Mouse (Mus musculus): ENCODE results near the gene Cacna2d3. TPM values are rescaled to one million over a fixed set of nuclear protein-coding genes. Genes with fewer than 3 reads are reported as not detected.

The Cacna2d3 gene
- polyA plus RNA-seq, 1 experiment from 2014 or later: 0.54 TPM

DNA sequence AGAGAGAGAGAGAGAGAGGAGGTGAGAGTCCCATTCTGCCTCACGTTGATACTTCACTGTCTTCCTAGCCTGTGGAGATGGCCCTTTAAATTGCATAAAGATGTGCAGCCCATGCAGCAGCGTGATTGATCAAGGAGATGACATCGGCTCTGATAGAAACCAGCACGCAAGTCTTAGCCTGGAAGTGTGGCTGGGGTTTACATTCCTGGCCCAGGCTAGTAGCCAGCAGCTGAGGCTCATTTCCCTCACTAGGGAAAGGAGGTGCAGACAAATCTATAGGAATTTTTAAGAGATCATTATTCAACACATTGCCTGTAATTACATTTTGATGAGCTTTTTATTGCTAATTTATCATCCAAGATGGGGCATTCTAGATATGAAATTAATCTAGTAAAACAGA is 635.1 kb downstream of the Cacna2d3 start:
- no peak for ATAC-seq (replicated peaks; ENCODE audit: extremely low read depth, insufficient read depth, low FRiP score)
- 33% methylated on average over 4 of the region's 4 CpGs for WGBS
- H3K27me3 ChIP-seq (ENCODE audit: control insufficient read depth, insufficient read depth, low read length): peaks cover 8% of the 10 kb centered on the region

GRCm38 (mm10) chr14:29085493-29086159 is 636.0 kb downstream of the Cacna2d3 start:
- Histone ChIP-seq H3K4me1 (ENCODE audit: control insufficient read depth, insufficient read depth, low read length) (no peaks in the 10 kb centered on the region), H3K4me3 (ENCODE audit: low read length) (no peak overlapping the region), H3K27me3 (ENCODE audit: control insufficient read depth, insufficient read depth, low read length) (peaks cover 5% of the 10 kb centered on the region), H3K36me3 (ENCODE audit: control insufficient read depth, insufficient read depth) (no peaks in the 10 kb centered on the region), H3K9ac (ENCODE audit: low read length) (no peak overlapping the region), H3K27ac (ENCODE audit: low read length) (no peak overlapping the region), H3K9me3 (replicated peaks; ENCODE audit: control insufficient read depth, low read length) (no peaks in the 10 kb centered on the region), H3K4me2 (ENCODE audit: low read depth, low read length) (no peak overlapping the region)
- no peak for ATAC-seq (replicated peaks; ENCODE audit: extremely low read depth, insufficient read depth, low FRiP score)
- 77% methylated on average over 7 of the region's 7 CpGs for WGBS

More for the DNA sequence above, 635.1 kb downstream of the Cacna2d3 start:
- H3K36me3 ChIP-seq (ENCODE audit: control insufficient read depth, insufficient read depth): no peaks in the 10 kb centered on the region
- no peak overlapping the region for H3K4me2 ChIP-seq (ENCODE audit: low read depth, low read length)
- H3K9me3 ChIP-seq (replicated peaks; ENCODE audit: control insufficient read depth, low read length): no peaks in the 10 kb centered on the region
- H3K4me1 ChIP-seq (ENCODE audit: control insufficient read depth, insufficient read depth, low read length): no peaks in the 10 kb centered on the region
- no peak overlapping the region for H3K4me3 ChIP-seq (ENCODE audit: low read length)
- no peak overlapping the region for H3K9ac ChIP-seq (ENCODE audit: low read length)
- H3K27ac ChIP-seq (ENCODE audit: low read length): no peak overlapping the region

DNA sequence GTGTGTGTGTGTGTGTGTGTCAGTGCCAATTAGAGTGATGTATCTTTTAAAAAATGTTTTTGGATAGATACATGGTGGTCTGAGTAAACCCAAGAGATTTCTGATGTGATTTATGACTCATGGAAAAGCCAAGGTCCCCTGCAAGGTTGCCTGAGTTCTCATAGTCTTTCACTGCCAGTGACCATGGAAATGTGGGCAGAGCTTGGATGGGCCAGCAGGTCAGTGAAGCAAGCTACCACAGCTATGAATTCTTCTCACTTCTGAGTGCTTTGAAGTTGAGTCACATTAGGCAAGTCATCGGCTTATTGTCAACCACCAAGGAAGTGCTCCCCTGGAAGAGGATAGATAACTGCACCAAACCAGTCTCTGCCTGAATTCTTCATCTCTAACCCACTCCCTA is 639.5 kb downstream of the Cacna2d3 start:
- no peak for ATAC-seq (replicated peaks; ENCODE audit: extremely low read depth, insufficient read depth, low FRiP score)
- no peak overlapping the region for H3K4me2 ChIP-seq (ENCODE audit: low read depth, low read length)
- no peaks in the 10 kb centered on the region for H3K4me1 ChIP-seq (ENCODE audit: control insufficient read depth, insufficient read depth, low read length)
- H3K36me3 ChIP-seq (ENCODE audit: control insufficient read depth, insufficient read depth): no peaks in the 10 kb centered on the region
- H3K9me3 ChIP-seq (replicated peaks; ENCODE audit: control insufficient read depth, low read length): no peaks in the 10 kb centered on the region
- no peak overlapping the region for H3K9ac ChIP-seq (ENCODE audit: low read length)
- no peak overlapping the region for H3K27ac ChIP-seq (ENCODE audit: low read length)
- no peaks in the 10 kb centered on the region; the same call in 1 of the 2 replicates for H3K27me3 ChIP-seq (ENCODE audit: control insufficient read depth, insufficient read depth, low read length)
- no peak overlapping the region for H3K4me3 ChIP-seq (ENCODE audit: low read length)
- WGBS: 71% methylated on average over 1 of the region's 1 CpGs

DNA sequence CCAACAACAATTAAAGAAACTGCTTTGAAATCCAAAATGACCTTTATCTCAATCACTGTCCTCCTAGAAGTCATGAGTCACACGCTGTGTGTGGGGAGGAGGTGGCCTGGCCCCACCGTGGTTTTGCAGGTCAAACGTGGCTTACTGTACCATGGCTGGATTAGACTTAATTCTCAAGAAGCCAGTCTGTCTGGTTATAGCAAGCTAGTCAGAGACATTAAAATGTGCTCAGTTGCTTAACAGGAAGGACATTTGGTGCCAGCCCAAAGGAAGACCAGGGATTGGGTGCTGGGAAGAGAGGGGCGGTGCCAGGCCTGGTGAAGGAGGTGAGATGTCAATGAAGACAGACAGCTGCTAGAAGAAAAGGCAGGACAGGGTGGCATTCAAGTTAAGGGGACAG is 641.0 kb downstream of the Cacna2d3 start:
- ATAC-seq (replicated peaks; ENCODE audit: extremely low read depth, insufficient read depth, low FRiP score): no peak
- Histone ChIP-seq H3K36me3 (ENCODE audit: control insufficient read depth, insufficient read depth) (no peaks in the 10 kb centered on the region), H3K4me3 (ENCODE audit: low read length) (no peak overlapping the region), H3K27me3 (ENCODE audit: control insufficient read depth, insufficient read depth, low read length) (no peaks in the 10 kb centered on the region), H3K9ac (ENCODE audit: low read length) (no peak overlapping the region), H3K4me1 (ENCODE audit: control insufficient read depth, insufficient read depth, low read length) (no peaks in the 10 kb centered on the region), H3K4me2 (ENCODE audit: low read depth, low read length) (no peak overlapping the region), H3K27ac (ENCODE audit: low read length) (no peak overlapping the region), H3K9me3 (replicated peaks; ENCODE audit: control insufficient read depth, low read length) (no peaks in the 10 kb centered on the region)
- WGBS: 66% methylated on average over 4 of the region's 4 CpGs

GRCm38 (mm10) chr14:29080228-29080627 is 641.4 kb downstream of the Cacna2d3 start:
- H3K9ac ChIP-seq (ENCODE audit: low read length): no peak overlapping the region
- H3K36me3 ChIP-seq (ENCODE audit: control insufficient read depth, insufficient read depth): no peaks in the 10 kb centered on the region
- no peak overlapping the region for H3K4me2 ChIP-seq (ENCODE audit: low read depth, low read length)
- H3K4me1 ChIP-seq (ENCODE audit: control insufficient read depth, insufficient read depth, low read length): no peaks in the 10 kb centered on the region
- H3K9me3 ChIP-seq (replicated peaks; ENCODE audit: control insufficient read depth, low read length): no peaks in the 10 kb centered on the region
- H3K27me3 ChIP-seq (ENCODE audit: control insufficient read depth, insufficient read depth, low read length): no peaks in the 10 kb centered on the region
- H3K4me3 ChIP-seq (ENCODE audit: low read length): no peak overlapping the region
- WGBS: 82% methylated on average over 4 of the region's 4 CpGs
- H3K27ac ChIP-seq (ENCODE audit: low read length): no peak overlapping the region
- no peak for ATAC-seq (replicated peaks; ENCODE audit: extremely low read depth, insufficient read depth, low FRiP score)

DNA sequence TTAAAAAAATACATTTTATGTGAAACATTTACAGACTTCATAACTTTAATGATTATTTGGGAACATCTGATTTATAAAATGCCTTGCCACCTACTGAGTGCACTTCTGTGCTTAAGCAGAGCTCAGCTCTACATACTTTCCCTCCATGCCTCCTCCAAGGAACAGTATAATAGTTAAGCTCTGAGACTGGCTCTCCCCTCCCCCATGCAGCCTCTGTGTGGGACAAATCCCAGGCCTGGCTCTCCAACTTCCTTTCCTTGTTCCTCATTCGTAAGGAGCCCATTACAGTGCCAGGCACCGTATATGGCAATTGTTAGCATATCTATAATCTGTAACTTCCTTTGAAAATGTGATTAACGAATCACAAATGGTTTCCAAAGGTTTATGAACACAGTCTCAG is 644.2 kb downstream of the Cacna2d3 start:
- Histone ChIP-seq H3K27ac (ENCODE audit: low read length) (no peak overlapping the region), H3K4me2 (ENCODE audit: low read depth, low read length) (no peak overlapping the region), H3K36me3 (ENCODE audit: control insufficient read depth, insufficient read depth) (no peaks in the 10 kb centered on the region), H3K27me3 (ENCODE audit: control insufficient read depth, insufficient read depth, low read length) (no peaks in the 10 kb centered on the region), H3K4me1 (ENCODE audit: control insufficient read depth, insufficient read depth, low read length) (0 out of 2 replicates have a peak, but pooled peaks cover 2% of the 10 kb centered on the region), H3K4me3 (ENCODE audit: low read length) (no peak overlapping the region), H3K9me3 (replicated peaks; ENCODE audit: control insufficient read depth, low read length) (no peaks in the 10 kb centered on the region), H3K9ac (ENCODE audit: low read length) (no peak overlapping the region)
- no peak for ATAC-seq (replicated peaks; ENCODE audit: extremely low read depth, insufficient read depth, low FRiP score)
- 51% methylated on average over 3 of the region's 3 CpGs for WGBS

DNA sequence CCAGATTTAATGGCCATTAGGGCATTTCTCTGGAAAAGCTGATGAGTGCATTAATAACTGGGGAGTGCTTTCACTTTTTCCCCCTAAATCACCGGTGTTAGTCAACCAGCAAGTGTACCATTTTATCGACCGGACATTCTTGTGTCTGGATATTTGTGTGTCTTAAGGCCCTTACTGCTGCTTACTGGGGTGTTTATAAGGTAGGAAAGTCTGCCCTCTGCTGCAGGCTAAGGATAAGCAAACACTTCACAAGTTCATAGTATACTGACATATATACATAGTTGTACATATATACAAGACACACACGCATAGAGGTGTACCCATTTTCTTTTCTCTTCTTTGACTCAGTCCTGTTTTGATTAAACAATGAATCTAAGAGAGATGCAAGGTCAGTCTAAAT is 647.9 kb downstream of the Cacna2d3 start:
- Histone ChIP-seq H3K9me3 (replicated peaks; ENCODE audit: control insufficient read depth, low read length) (no peaks in the 10 kb centered on the region), H3K27ac (ENCODE audit: low read length) (no peak overlapping the region), H3K27me3 (ENCODE audit: control insufficient read depth, insufficient read depth, low read length) (no peaks in the 10 kb centered on the region), H3K4me2 (ENCODE audit: low read depth, low read length) (no peak overlapping the region), H3K4me3 (ENCODE audit: low read length) (no peak overlapping the region), H3K36me3 (ENCODE audit: control insufficient read depth, insufficient read depth) (no peaks in the 10 kb centered on the region), H3K4me1 (ENCODE audit: control insufficient read depth, insufficient read depth, low read length) (0 out of 2 replicates have a peak, but pooled peaks cover 2% of the 10 kb centered on the region), H3K9ac (ENCODE audit: low read length) (no peak overlapping the region)
- 76% methylated on average over 4 of the region's 4 CpGs for WGBS
- no peak for ATAC-seq (replicated peaks; ENCODE audit: extremely low read depth, insufficient read depth, low FRiP score)

DNA sequence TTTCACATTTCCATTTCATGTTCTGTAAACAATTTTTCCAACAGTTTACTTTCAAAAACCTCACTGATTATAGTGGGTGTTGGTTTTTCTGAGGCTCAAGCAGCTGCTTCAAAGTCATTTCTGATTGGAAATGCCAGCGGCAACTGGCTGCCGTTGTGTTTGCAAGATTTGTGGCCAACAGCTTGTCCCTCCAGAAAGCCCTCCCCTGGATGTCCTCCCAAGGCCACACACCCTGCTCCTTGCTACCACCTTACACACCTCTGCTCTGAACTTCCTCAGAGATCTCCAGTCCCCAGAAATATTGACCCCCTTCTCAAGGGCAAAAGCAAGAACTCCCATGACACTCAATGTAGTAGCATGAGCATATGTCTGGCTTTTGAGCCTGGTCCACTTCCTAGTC is 659.0 kb downstream of the Cacna2d3 start:
- no peaks in the 10 kb centered on the region; the same call in none of the 2 replicates for H3K27me3 ChIP-seq (ENCODE audit: control insufficient read depth, insufficient read depth, low read length)
- no peaks in the 10 kb centered on the region for H3K4me1 ChIP-seq (ENCODE audit: control insufficient read depth, insufficient read depth, low read length)
- WGBS: 84% methylated on average over 2 of the region's 2 CpGs
- no peak overlapping the region for H3K4me2 ChIP-seq (ENCODE audit: low read depth, low read length)
- ATAC-seq (replicated peaks; ENCODE audit: extremely low read depth, insufficient read depth, low FRiP score): no peak
- no peak overlapping the region for H3K27ac ChIP-seq (ENCODE audit: low read length)
- no peak overlapping the region for H3K9ac ChIP-seq (ENCODE audit: low read length)
- no peaks in the 10 kb centered on the region for H3K9me3 ChIP-seq (replicated peaks; ENCODE audit: control insufficient read depth, low read length)
- H3K36me3 ChIP-seq (ENCODE audit: control insufficient read depth, insufficient read depth): no peaks in the 10 kb centered on the region
- H3K4me3 ChIP-seq (ENCODE audit: low read length): no peak overlapping the region

DNA sequence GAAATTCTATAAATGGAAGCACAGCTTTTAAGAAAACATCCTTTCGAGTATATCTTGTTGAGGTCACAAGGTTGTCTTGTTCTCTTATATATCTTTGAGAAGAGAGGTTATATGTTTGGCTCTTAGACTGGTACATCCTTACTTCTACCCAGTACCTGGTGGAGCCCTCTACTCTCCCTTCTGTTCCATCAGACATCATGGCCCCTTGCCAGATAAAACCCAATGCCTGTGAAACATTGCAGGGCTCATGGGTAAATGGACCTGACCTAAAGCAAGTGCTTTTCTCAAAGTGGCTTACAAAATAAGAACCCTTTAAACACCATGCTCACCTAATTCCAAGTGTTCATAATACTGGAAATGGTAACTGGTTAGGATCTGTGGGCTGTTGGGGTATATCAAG is 660.2 kb downstream of the Cacna2d3 start:
- WGBS: 84% methylated on average over 1 of the region's 1 CpGs
- H3K9me3 ChIP-seq (replicated peaks; ENCODE audit: control insufficient read depth, low read length): no peaks in the 10 kb centered on the region
- H3K27me3 ChIP-seq (ENCODE audit: control insufficient read depth, insufficient read depth, low read length): no peaks in the 10 kb centered on the region; the same call in none of the 2 replicates
- no peaks in the 10 kb centered on the region for H3K36me3 ChIP-seq (ENCODE audit: control insufficient read depth, insufficient read depth)
- no peak overlapping the region for H3K9ac ChIP-seq (ENCODE audit: low read length)
- H3K4me3 ChIP-seq (ENCODE audit: low read length): no peak overlapping the region
- no peak for ATAC-seq (replicated peaks; ENCODE audit: extremely low read depth, insufficient read depth, low FRiP score)
- no peak overlapping the region for H3K27ac ChIP-seq (ENCODE audit: low read length)
- no peaks in the 10 kb centered on the region for H3K4me1 ChIP-seq (ENCODE audit: control insufficient read depth, insufficient read depth, low read length)
- no peak overlapping the region for H3K4me2 ChIP-seq (ENCODE audit: low read depth, low read length)
